Mouse (Mus musculus) hindbrain, embryonic 15.5 days (tissue): Measurements from ENCODE around the gene Lrrc8d. TPM values are rescaled to one million over a fixed set of nuclear protein-coding genes. Genes with fewer than 3 reads are reported as not detected.

Experiments used
- ATAC-seq: fragments of 200-750 bp; cut with Nextera tagmentation; 2 replicates; pipeline ENCODE4 v1.8.0; 2017; ENCODE audit warnings: low read depth, moderate number of reproducible peaks, moderate TSS enrichment; ENCODE audit not compliant: low FRiP score
- H3K27ac ChIP-seq: fragments of 300-500 bp; sonication (generic); replicated peaks from 2 replicates; pipeline ENCODE4 v1.5.1; 2015; ENCODE audit warnings: mild to moderate bottlenecking, inconsistent platforms
- H3K27me3 ChIP-seq: fragments of 300-500 bp; sonication (generic); 2 replicates; pipeline ENCODE4 v1.6.1; 2015; ENCODE audit warnings: control low read depth, inconsistent platforms
- H3K36me3 ChIP-seq: fragments of 300-500 bp; sonication (generic); 2 replicates; pipeline ENCODE4 v1.6.1; 2015; ENCODE audit warnings: control low read depth, inconsistent platforms
- H3K4me1 ChIP-seq: fragments of 300-500 bp; sonication (generic); replicated peaks from 2 replicates; pipeline ENCODE4 v1.6.1; 2015; ENCODE audit warnings: control low read depth, inconsistent platforms
- H3K4me2 ChIP-seq: fragments of 300-500 bp; sonication (generic); 2 replicates; pipeline ENCODE4 v1.6.1; 2015; ENCODE audit warnings: moderate library complexity, mild to moderate bottlenecking, inconsistent platforms
- H3K4me3 ChIP-seq: fragments of 300-500 bp; sonication (generic); 2 replicates; pipeline ENCODE4 v1.5.1; 2015; ENCODE audit warnings: mild to moderate bottlenecking, inconsistent platforms
- H3K9ac ChIP-seq: fragments of 300-500 bp; sonication (generic); 2 replicates; pipeline ENCODE4 v1.6.1; 2015; ENCODE audit warnings: inconsistent platforms
- H3K9me3 ChIP-seq: fragments of 300-500 bp; sonication (generic); 2 replicates; pipeline ENCODE4 v1.6.1; 2016; ENCODE audit warnings: control low read depth, inconsistent platforms
- WGBS: fragments of 180-500 bp; shearing (Covaris S2); methylation state at CpG from one replicate; pipeline ENCODE4 v1.1.7; 2015; 5-methylcytosine and 5-hydroxymethylcytosine counted together
- polyA plus RNA-seq: library from polyadenylated mRNA; unstranded; fragments of >200 nt; fragmentation: Nextera tagmentation; extraction: Ambion mirVana; gene quantifications from 2 replicates; pipeline ENCODE4 v1.2.1, GENCODE M21; 2015

The Lrrc8d gene
- polyA plus RNA-seq, 1 experiment from 2014 or later, result 35.6 TPM

DNA sequence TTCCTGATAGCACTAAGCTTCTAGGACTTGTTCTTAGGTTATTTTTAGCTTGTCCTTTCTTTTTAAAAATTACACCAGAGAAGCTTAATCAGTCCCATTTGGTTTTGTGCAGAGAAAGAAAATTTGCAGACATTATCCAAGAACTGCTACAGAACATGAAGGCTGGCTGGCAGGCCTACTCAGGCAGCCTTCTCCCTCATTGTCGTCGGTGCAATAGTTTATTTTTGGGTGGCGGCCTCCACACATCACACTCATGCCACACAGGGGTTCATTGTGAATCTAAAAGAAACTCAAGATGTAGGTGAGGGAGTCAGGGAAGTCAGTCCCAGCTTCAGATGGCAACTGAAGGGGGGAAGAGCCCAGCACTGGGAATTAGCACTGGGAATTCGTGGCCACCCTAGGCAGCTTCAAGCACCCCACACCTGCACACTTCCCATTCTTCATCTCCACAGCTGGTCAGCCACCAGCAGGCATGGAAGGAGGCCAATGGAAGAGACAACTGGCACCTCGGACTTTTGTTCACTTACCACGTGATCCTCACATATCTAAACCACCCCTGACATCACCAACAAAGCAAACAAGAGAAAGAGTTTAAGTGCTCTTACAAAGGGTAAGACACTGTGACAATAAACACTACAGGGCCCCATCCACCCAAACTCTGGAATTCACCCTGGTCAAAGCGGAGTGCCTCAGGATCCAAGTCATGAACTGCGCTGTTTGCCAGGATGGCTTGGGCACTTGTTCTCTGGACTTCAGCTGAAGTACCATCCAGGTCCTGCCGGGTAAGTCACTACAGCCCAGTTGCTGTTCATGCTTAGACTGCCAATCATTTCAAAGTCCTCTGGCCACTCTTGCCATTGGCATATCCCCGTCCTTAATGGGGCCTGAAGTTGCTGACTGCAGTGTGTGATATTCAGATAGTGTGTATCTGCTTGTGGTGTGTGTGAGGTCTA lies 9.0 kb upstream of the Lrrc8d start:
- 62% methylated on average over 10 of the region's 10 CpGs for WGBS
- Histone ChIP-seq H3K9me3 (no peaks in the 10 kb centered on the region), H3K27ac (no peak overlapping the region), H3K4me3 (no peak overlapping the region), H3K27me3 (no peaks in the 10 kb centered on the region), H3K4me2 (no peak overlapping the region), H3K4me1 (no peaks in the 10 kb centered on the region), H3K9ac (no peak overlapping the region), H3K36me3 (no peaks in the 10 kb centered on the region)
- no peak for ATAC-seq

DNA sequence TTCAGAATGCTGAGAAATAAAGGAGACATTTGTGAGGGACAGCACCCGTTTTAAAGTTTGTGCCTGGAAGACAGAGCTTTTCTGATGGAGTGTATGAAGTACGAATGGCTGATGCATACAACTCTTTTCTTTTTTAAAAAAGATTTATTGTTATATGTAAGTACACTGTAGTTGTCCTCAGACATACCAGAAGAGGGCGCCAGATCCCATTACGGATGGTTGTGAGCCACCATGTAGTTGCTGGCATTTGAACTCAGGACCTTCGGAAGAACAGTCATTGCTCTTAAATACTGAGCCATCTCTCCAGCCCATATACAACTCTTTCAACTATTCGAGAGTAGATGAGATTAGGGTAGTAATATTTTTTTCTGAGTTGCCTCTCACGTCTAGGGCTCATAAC lies 8.1 kb upstream of the Lrrc8d start:
- Histone ChIP-seq H3K27me3 (no peaks in the 10 kb centered on the region), H3K4me3 (no peak overlapping the region), H3K27ac (no peak overlapping the region), H3K9ac (no peak overlapping the region), H3K36me3 (no peaks in the 10 kb centered on the region), H3K9me3 (no peaks in the 10 kb centered on the region), H3K4me2 (no peak overlapping the region), H3K4me1 (no peaks in the 10 kb centered on the region)
- 87% methylated on average over 7 of the region's 7 CpGs for WGBS
- no peak for ATAC-seq

DNA sequence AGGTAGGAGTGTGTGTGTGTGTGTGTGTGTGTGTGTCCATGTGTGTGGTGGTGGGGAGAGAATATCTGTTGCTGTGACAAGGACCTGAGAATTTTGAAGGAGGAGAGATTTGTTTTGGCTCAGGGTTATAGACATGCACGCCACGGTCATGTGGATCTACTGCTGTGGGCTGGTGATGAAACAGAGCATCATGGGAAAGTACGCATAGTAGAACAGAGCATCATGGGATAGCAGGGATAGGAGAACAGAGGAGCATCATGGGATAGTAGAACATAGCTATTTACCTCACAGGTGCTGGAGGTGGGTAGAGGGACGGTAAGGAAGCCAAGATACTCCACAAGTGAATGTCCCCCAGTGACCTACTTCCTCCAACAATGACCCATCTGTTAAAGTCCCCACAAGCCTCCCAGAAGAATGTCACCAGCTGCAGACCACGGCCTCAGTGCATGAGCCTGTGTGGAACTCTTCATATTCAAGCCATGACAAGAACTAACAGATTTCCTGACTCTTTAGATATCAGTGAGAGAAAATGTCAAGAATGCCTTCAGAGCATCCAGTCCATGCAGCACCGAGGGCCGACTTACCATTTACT lies 5.3 kb upstream of the Lrrc8d start:
- no peak overlapping the region for H3K27ac ChIP-seq
- H3K36me3 ChIP-seq, result no peaks in the 10 kb centered on the region
- no peak overlapping the region for H3K9ac ChIP-seq
- 90% methylated on average over 7 of the region's 7 CpGs for WGBS
- H3K4me1 ChIP-seq, result peaks cover 9% of the 10 kb centered on the region
- H3K27me3 ChIP-seq, result no peaks in the 10 kb centered on the region
- H3K4me3 ChIP-seq, result no peak overlapping the region
- no peak for ATAC-seq
- H3K9me3 ChIP-seq, result no peaks in the 10 kb centered on the region
- H3K4me2 ChIP-seq, result no peak overlapping the region

DNA sequence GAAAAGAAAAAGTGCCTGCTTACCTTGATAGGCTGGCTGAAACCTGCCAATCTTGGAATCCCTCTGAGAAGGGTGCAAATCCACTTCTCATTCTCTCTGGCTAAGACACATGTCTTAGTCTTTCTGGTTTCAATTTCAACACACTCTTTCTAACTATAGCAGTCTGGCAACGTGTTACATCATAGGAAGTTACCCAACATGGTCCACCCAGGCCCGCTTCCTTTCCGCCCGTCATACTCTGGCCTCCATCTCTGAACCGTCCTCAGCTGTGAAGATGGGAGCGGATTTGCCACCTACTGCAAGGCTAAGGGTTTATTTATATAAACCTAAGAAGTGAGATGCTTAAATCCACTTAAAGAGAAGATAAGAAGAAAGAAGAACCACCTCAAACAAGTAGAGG lies 3.7 kb upstream of the Lrrc8d start:
- no peak for ATAC-seq
- Histone ChIP-seq H3K4me1 (peaks cover 13% of the 10 kb centered on the region), H3K9ac (no peak overlapping the region), H3K36me3 (no peaks in the 10 kb centered on the region), H3K27ac (no peak overlapping the region), H3K4me2 (no peak overlapping the region), H3K4me3 (no peak overlapping the region), H3K9me3 (no peaks in the 10 kb centered on the region), H3K27me3 (no peaks in the 10 kb centered on the region)
- WGBS, result 86% methylated on average over 6 of the region's 6 CpGs

DNA sequence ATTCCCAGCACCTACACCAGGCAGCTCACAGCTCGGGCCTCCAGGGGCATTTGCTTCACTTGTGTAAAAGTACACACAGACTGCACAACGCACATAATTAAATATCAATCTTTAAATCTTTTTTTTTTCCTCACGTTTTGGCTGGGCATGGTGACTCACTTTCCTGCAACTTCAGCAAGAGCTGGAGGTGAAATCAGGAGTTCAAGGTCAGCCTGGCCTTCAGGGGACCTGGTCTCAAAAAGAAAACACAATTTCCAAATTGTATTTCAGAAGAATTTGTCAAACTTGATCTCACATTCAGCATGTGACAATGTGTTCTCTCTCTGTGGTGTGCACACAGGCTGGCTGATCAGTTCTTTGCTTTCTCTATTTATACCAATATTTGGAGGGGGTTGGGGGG lies 1.9 kb upstream of the Lrrc8d start:
- Histone ChIP-seq H3K27ac (no peak overlapping the region), H3K4me1 (peaks cover 29% of the 10 kb centered on the region), H3K36me3 (no peaks in the 10 kb centered on the region), H3K9me3 (no peaks in the 10 kb centered on the region), H3K9ac (no peak overlapping the region), H3K4me2 (no peak overlapping the region), H3K4me3 (no peak overlapping the region), H3K27me3 (no peaks in the 10 kb centered on the region)
- 93% methylated on average over 3 of the region's 3 CpGs for WGBS
- ATAC-seq, result no peak

DNA sequence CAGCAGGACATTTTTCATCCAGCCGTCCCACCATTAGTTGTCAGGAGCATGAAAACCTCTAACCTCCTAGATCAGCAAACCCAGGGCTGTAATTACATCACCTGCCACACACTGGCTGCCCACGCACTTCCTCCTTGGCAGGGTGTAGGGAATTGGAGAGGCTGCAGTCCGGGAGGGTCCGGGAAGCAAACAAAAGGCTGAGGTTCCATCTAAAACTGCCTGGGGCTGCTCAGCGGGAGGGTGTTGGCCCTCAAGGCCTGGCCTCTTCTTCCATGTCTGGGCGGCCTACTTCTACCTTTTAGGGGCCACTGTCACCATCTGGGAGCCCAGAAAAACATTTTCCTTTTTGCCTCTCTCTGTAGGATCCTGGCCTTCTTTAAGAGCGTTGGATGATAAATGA lies 1.1 kb upstream of the Lrrc8d start:
- H3K4me3 ChIP-seq, result peak overlapping the region; percentile 99
- ATAC-seq, result no peak
- H3K4me1 ChIP-seq, result peaks cover 37% of the 10 kb centered on the region
- H3K9me3 ChIP-seq, result no peaks in the 10 kb centered on the region
- peak overlapping the region; percentile 86 for H3K4me2 ChIP-seq
- no peaks in the 10 kb centered on the region for H3K36me3 ChIP-seq
- H3K27ac ChIP-seq, result no peak overlapping the region
- no peaks in the 10 kb centered on the region for H3K27me3 ChIP-seq
- WGBS, result 11% methylated on average over 7 of the region's 7 CpGs
- no peak overlapping the region for H3K9ac ChIP-seq

DNA sequence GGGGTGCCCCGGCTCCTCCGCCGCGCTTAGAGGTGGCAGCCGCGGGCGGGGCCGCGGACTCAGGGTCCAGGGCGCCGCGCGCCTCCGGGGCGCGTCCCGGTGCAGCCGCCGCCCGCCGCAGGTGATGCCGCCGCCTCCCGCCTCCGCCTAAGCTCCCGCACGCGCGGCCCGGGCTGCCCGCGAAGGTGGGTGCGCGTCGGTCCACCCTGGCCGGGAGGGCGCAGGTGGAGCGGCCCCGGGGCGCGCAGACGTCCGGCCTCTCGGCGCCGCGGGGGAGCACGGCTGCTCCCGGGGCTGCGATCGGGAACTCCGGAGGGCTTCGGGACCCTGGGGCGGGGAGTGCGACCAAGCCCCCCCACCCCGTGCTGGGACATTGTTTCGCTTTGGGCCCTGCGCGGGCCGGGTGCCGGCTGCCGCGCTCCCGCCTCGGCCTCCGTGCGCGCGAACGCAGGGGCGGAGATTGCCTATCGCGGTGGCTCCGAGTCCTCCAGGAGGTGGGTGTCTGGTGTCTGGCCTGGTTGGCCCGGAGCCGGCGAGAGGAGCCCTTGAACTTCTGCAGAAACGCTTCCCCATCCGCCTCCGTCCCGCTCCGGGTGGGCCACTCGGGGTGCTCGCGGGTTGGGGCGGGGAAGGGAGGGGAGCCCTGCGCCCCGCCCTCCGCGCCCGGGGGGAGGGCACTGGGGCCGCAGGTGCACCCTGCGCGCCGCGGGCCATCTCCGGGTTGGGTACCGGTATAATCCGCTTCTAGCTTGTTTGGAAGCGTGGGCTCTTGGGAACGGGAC lies 492 bp downstream of the Lrrc8d start:
- Histone ChIP-seq H3K27me3 (no peaks in the 10 kb centered on the region), H3K36me3 (no peaks in the 10 kb centered on the region), H3K9ac (peak overlapping the region; percentile 100), H3K4me3 (peak overlapping the region; percentile 99), H3K4me2 (peak overlapping the region; percentile 86), H3K27ac (peak overlapping the region; percentile 97), H3K9me3 (no peaks in the 10 kb centered on the region), H3K4me1 (peaks cover 52% of the 10 kb centered on the region)
- peak; percentile 73 for ATAC-seq
- WGBS, result 1% methylated on average over 87 of the region's 101 CpGs

DNA sequence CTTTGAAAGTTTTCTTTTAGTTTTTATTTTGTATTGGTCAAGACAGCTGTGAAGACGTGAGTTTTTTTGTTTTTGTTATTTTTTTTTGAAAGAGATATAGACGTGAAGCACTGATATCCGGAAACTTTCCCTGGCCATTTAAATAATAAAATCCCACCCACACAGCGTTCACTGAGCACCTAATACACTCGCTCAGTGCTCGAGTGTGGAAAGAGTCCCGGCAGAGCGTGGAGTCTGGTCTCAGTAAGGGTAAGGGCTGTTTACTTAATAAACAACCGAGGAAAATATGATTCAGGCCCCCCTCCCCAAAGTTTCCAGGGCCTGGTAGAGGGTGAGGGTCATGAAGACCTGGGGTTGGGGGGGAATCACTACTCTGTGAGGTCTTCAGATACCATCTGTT lies 1.6 kb downstream of the Lrrc8d start:
- peak overlapping the region; percentile 99 for H3K4me3 ChIP-seq
- H3K4me1 ChIP-seq, result peaks cover 61% of the 10 kb centered on the region
- no peaks in the 10 kb centered on the region for H3K27me3 ChIP-seq
- peak overlapping the region; percentile 100; the same call in 1 of the 2 replicates for H3K9ac ChIP-seq
- H3K27ac ChIP-seq, result no peak overlapping the region
- 62% methylated on average over 9 of the region's 9 CpGs for WGBS
- no peaks in the 10 kb centered on the region for H3K36me3 ChIP-seq
- ATAC-seq, result no peak
- H3K4me2 ChIP-seq, result peak overlapping the region; percentile 86
- no peaks in the 10 kb centered on the region for H3K9me3 ChIP-seq

DNA sequence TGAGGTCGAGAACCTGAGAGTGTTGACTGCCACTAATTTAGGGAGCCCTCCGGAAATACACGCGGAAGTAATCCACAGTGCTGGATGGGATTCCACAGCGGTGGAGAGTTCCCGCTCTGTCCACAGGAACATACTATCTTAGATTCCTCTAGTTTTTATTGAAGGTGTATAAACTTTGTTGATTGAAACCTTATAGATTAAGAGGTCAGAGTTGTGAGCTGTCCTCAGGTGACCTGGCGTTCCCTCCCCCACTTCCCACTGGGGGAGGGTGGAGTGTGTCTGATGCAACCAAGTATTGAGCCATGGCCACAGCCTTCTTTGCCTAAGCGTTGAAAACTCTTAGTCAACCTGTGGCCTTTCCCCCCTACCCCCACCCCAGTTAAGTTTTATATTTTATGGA lies 2.1 kb downstream of the Lrrc8d start:
- no peaks in the 10 kb centered on the region for H3K27me3 ChIP-seq
- no peak overlapping the region for H3K4me3 ChIP-seq
- no peaks in the 10 kb centered on the region for H3K36me3 ChIP-seq
- H3K27ac ChIP-seq, result no peak overlapping the region
- H3K4me2 ChIP-seq, result peak overlapping the region; percentile 86
- no peaks in the 10 kb centered on the region for H3K9me3 ChIP-seq
- peaks cover 61% of the 10 kb centered on the region for H3K4me1 ChIP-seq
- WGBS, result 87% methylated on average over 8 of the region's 8 CpGs
- H3K9ac ChIP-seq, result no peak overlapping the region
- ATAC-seq, result no peak

DNA sequence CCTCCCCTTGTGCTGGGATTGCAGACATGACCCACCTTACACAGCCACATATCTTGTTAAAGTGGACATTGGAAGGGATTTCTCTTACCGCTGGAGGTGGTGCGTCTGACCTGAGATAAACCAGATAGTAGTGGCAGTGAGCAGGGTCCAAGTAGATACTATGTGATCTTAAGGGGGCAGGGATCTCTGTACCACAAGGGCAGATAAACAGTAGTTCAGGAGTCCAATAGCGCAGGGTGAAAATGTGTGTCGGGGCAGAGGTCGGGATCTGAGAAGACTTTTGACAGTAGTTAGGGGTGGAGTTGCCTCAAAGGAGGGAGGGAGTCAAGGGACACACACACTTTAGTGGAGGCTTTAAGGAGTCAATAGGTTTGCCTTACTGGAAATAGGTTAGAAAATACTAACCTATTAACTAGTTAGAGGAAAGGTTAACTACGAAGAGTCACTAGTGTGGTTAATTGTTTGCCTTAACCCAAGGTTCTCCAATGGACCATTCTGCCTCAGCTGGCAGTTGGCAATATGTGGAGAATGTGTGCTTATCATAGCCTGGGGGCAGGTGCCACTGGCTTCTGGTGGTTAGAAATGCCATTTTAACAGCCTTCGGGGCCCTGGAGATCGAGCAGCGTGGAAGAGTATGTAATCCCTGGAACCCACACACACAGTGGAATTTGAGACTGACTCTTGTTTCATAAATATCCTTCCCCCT lies 3.0 kb downstream of the Lrrc8d start:
- Histone ChIP-seq H3K36me3 (no peaks in the 10 kb centered on the region), H3K27me3 (no peaks in the 10 kb centered on the region), H3K9me3 (no peaks in the 10 kb centered on the region), H3K4me2 (no peak overlapping the region), H3K27ac (no peak overlapping the region), H3K4me1 (peaks cover 61% of the 10 kb centered on the region), H3K4me3 (no peak overlapping the region), H3K9ac (no peak overlapping the region)
- WGBS, result 77% methylated on average over 9 of the region's 9 CpGs
- no peak for ATAC-seq

DNA sequence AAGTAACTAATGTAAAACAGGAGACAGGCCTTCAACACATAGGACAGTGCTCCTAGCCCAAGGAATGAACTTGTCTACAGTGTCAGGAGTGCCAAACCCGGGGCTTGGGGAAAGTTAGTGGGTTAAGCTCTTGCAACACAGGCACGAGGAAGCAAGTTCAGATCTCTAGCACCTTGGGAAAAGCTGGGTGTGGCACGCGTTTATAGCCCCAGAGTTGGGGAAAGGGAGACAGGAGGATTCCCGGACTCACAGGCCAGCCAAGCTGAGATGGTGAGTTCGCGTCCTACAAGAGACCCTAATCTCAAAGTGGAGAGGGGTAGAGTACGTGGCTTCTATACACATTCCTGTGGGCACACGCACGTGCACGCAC lies 3.5 kb downstream of the Lrrc8d start:
- 89% methylated on average over 11 of the region's 11 CpGs for WGBS
- Histone ChIP-seq H3K4me1 (peaks cover 61% of the 10 kb centered on the region), H3K4me2 (no peak overlapping the region), H3K4me3 (no peak overlapping the region), H3K27ac (0 out of 2 replicates have a peak overlapping the region, but pooled peaks have one; percentile 18), H3K27me3 (no peaks in the 10 kb centered on the region), H3K9me3 (no peaks in the 10 kb centered on the region), H3K36me3 (no peaks in the 10 kb centered on the region), H3K9ac (no peak overlapping the region)
- no peak for ATAC-seq
